ENCODE assay signal across 17 mouse cellular contexts in genomic region chr6:119318732-119319131, GRCm38 (mm10). TPM values are rescaled to one million over a fixed set of nuclear protein-coding genes. Genes with fewer than 3 reads are reported as not detected.
DNase-seq lines count a peak whose midpoint lies in the region; ATAC-seq lines count a peak whose summit lies in the region.
"Had no signal": no experiment of that assay in that cellular context is flagged by ENCODE, and none has a peak within 500 bp of the region (broad histone marks: within the 10 kb centered on the region; RNA-seq: fewer than 3 reads in every experiment).

No protein-coding gene starts in this region.

- ATAC-seq in midbrain, embryonic 12.5 days (ENCODE audit: low FRiP score, low read depth): peak; percentile 77
- ATAC-seq in midbrain, embryonic 11.5 days (ENCODE audit: low FRiP score): no peak
- peak; percentile 87; the same call in 1 of the 2 replicates for ATAC-seq in forebrain, embryonic 12.5 days (ENCODE audit: low FRiP score)
- peak; percentile 64; the same call in 1 of the 2 replicates for ATAC-seq in hindbrain, embryonic 15.5 days (ENCODE audit: low FRiP score, low read depth)
- peak; percentile 28; the same call in 1 of the 2 replicates for ATAC-seq in neural tube, embryonic 14.5 days (ENCODE audit: low read depth)
- ATAC-seq: intestine, embryonic 15.5 days had no signal

- H3K36me3 ChIP-seq in midbrain, embryonic 12.5 days: no peaks in the 10 kb centered on the region
- no peaks in the 10 kb centered on the region for H3K36me3 ChIP-seq in midbrain, embryonic 11.5 days (ENCODE audit: control insufficient read depth, insufficient read depth, low read length)
- H3K36me3 ChIP-seq in forebrain, embryonic 12.5 days (replicated peaks): no peaks in the 10 kb centered on the region
- H3K36me3 ChIP-seq in hindbrain, embryonic 15.5 days: peaks cover 5% of the 10 kb centered on the region; the same call in 1 of the 2 replicates
- no peaks in the 10 kb centered on the region for H3K36me3 ChIP-seq in neural tube, embryonic 14.5 days (ENCODE audit: control insufficient read depth, insufficient read depth, low read length)
- H3K36me3 ChIP-seq: intestine, embryonic 15.5 days had no signal

- H3K4me1 ChIP-seq in midbrain, embryonic 12.5 days: peaks cover 14% of the 10 kb centered on the region; the same call in 1 of the 2 replicates
- H3K4me1 ChIP-seq in midbrain, embryonic 11.5 days (ENCODE audit: control insufficient read depth, insufficient read depth, low read length): no peaks in the 10 kb centered on the region
- peaks cover 18% of the 10 kb centered on the region for H3K4me1 ChIP-seq in forebrain, embryonic 12.5 days
- H3K4me1 ChIP-seq in hindbrain, embryonic 15.5 days (replicated peaks): peaks cover 27% of the 10 kb centered on the region
- H3K4me1 ChIP-seq in neural tube, embryonic 14.5 days (ENCODE audit: control insufficient read depth, insufficient read depth, low read length): peaks cover 12% of the 10 kb centered on the region
- H3K4me1 ChIP-seq: intestine, embryonic 15.5 days had no signal

- peaks cover 20% of the 10 kb centered on the region; the same call in 1 of the 2 replicates for H3K27me3 ChIP-seq in midbrain, embryonic 12.5 days
- no peaks in the 10 kb centered on the region for H3K27me3 ChIP-seq in midbrain, embryonic 11.5 days (ENCODE audit: control insufficient read depth, insufficient read depth, low read length)
- peaks cover 28% of the 10 kb centered on the region for H3K27me3 ChIP-seq in forebrain, embryonic 12.5 days
- H3K27me3 ChIP-seq in hindbrain, embryonic 15.5 days: no peaks in the 10 kb centered on the region
- no peaks in the 10 kb centered on the region for H3K27me3 ChIP-seq in neural tube, embryonic 14.5 days (ENCODE audit: control insufficient read depth, insufficient read depth, low read length)
- H3K27me3 ChIP-seq: intestine, embryonic 15.5 days had no signal

- H3K9ac ChIP-seq in midbrain, embryonic 12.5 days (replicated peaks): no peak overlapping the region
- no peak overlapping the region for H3K9ac ChIP-seq in midbrain, embryonic 11.5 days (ENCODE audit: low read length)
- H3K9ac ChIP-seq in forebrain, embryonic 12.5 days: no peak overlapping the region
- no peak overlapping the region for H3K9ac ChIP-seq in hindbrain, embryonic 15.5 days
- no peak overlapping the region for H3K9ac ChIP-seq in neural tube, embryonic 14.5 days (replicated peaks; ENCODE audit: low read depth, low read length)
- H3K9ac ChIP-seq: intestine, embryonic 15.5 days had no signal

- no peaks in the 10 kb centered on the region for H3K9me3 ChIP-seq in midbrain, embryonic 12.5 days
- no peaks in the 10 kb centered on the region; the same call in 1 of the 2 replicates for H3K9me3 ChIP-seq in midbrain, embryonic 11.5 days (ENCODE audit: control insufficient read depth, low read length)
- no peaks in the 10 kb centered on the region for H3K9me3 ChIP-seq in forebrain, embryonic 12.5 days
- H3K9me3 ChIP-seq in hindbrain, embryonic 15.5 days: no peaks in the 10 kb centered on the region
- H3K9me3 ChIP-seq in neural tube, embryonic 14.5 days (ENCODE audit: control insufficient read depth, low read length): no peaks in the 10 kb centered on the region
- H3K9me3 ChIP-seq: intestine, embryonic 15.5 days had no signal

- no peak overlapping the region for H3K27ac ChIP-seq in midbrain, embryonic 12.5 days (replicated peaks)
- no peak overlapping the region for H3K27ac ChIP-seq in midbrain, embryonic 11.5 days (ENCODE audit: low read depth, low read length)
- H3K27ac ChIP-seq in forebrain, embryonic 12.5 days: peak overlapping the region; percentile 43
- 0 out of 2 replicates have a peak overlapping the region, but pooled peaks have one; percentile 37 for H3K27ac ChIP-seq in hindbrain, embryonic 15.5 days (replicated peaks)
- no peak overlapping the region for H3K27ac ChIP-seq in neural tube, embryonic 14.5 days (ENCODE audit: low read depth, low read length)
- H3K27ac ChIP-seq: intestine, embryonic 15.5 days had no signal

- DNase-seq in midbrain, embryonic 11.5 days (ENCODE audit: low spot score, missing footprints): no peak
- no peak for DNase-seq in lung, postnatal 14 days
- no peak for DNase-seq in layer of hippocampus, postnatal 25 days (ENCODE audit: extremely low spot score in 1 of 2, low spot score in 1 of 2)
- no peak for DNase-seq in cerebellum, postnatal 36 days
- DNase-seq: cerebellum, adult 11 months; gastrocnemius, postnatal 10 days; heart, postnatal 10 days; lung, adult 2 months; thymus, adult 2 months had no signal

- 63% methylated on average over 9 of the region's 9 CpGs for WGBS in midbrain, embryonic 12.5 days
- WGBS in midbrain, embryonic 11.5 days: 82% methylated on average over 9 of the region's 9 CpGs
- WGBS in forebrain, embryonic 12.5 days: 16% methylated on average over 9 of the region's 9 CpGs
- 33% methylated on average over 9 of the region's 9 CpGs for WGBS in hindbrain, embryonic 15.5 days
- 28% methylated on average over 9 of the region's 9 CpGs for WGBS in neural tube, embryonic 14.5 days

- no peak overlapping the region for H3K4me3 ChIP-seq in midbrain, embryonic 12.5 days
- H3K4me3 ChIP-seq in midbrain, embryonic 11.5 days (ENCODE audit: low read depth, low read length): no peak overlapping the region
- no peak overlapping the region for H3K4me3 ChIP-seq in forebrain, embryonic 12.5 days (replicated peaks)
- H3K4me3 ChIP-seq in hindbrain, embryonic 15.5 days: no peak overlapping the region
- H3K4me3 ChIP-seq in neural tube, embryonic 14.5 days (ENCODE audit: low read depth, low read length): no peak overlapping the region
- H3K4me3 ChIP-seq: intestine, embryonic 15.5 days; myocyte had no signal

- no peak overlapping the region for H3K4me2 ChIP-seq in midbrain, embryonic 12.5 days (replicated peaks)
- no peak overlapping the region for H3K4me2 ChIP-seq in midbrain, embryonic 11.5 days
- H3K4me2 ChIP-seq in forebrain, embryonic 12.5 days: no peak overlapping the region
- H3K4me2 ChIP-seq in hindbrain, embryonic 15.5 days: no peak overlapping the region
- H3K4me2 ChIP-seq in neural tube, embryonic 14.5 days (ENCODE audit: low read depth, low read length): no peak overlapping the region
- H3K4me2 ChIP-seq: intestine, embryonic 15.5 days had no signal

RNA-seq across cellular contexts. Expression of gene Lrtm2, which starts 11.8 kb away (rescaled TPM):
- polyA plus RNA-seq in midbrain, embryonic 12.5 days (2016; fragmentation: Nextera tagmentation; extraction: Ambion mirVana): 0.54 and 0.60 TPM in 2 replicates
- 0.23 TPM in 1 of 2 replicates, not detected in the other for polyA plus RNA-seq in midbrain, embryonic 11.5 days (2014; fragmentation: Nextera tagmentation; extraction: Ambion mirVana)
- 0.68 and 0.70 TPM in 2 replicates for polyA plus RNA-seq in forebrain, embryonic 12.5 days (2016; fragmentation: Nextera tagmentation; extraction: Ambion mirVana)
- 12.7 and 14.6 TPM in 2 replicates for polyA plus RNA-seq in hindbrain, embryonic 15.5 days (2015; fragmentation: Nextera tagmentation; extraction: Ambion mirVana)
- 8.4 and 10.9 TPM in 2 replicates for polyA plus RNA-seq in neural tube, embryonic 14.5 days (2014; fragmentation: Nextera tagmentation; extraction: Ambion mirVana)
- 10 to 100 TPM; 35.6 to 37.4 TPM for total RNA-seq in layer of hippocampus, postnatal 25 days (2021)
- total RNA-seq: common myeloid progenitor, adult 5-6 weeks; heart, postnatal 10 days had no signal
- polyA plus RNA-seq: small intestine, adult 2 months had no signal

Comparison
In these comparisons a context has a peak if more than half of its experiments do, and no peak if none do; other contexts are left out.
1. H3K27ac ChIP-seq: peak in forebrain, embryonic 12.5 days (single experiment) and hindbrain, embryonic 15.5 days (single experiment); none in midbrain, embryonic 12.5 days (single experiment), midbrain, embryonic 11.5 days (single experiment) and neural tube, embryonic 14.5 days (single experiment).